Comparison of ENCODE assay signal across 8 mouse cellular contexts in genomic region chr1:90650781-90651437, GRCm38 (mm10). TPM values are rescaled to one million over a fixed set of nuclear protein-coding genes. Genes with fewer than 3 reads are reported as not detected.
DNase-seq lines count a peak whose midpoint lies in the region; ATAC-seq lines count a peak whose summit lies in the region.

No protein-coding gene starts in this region.

- H3K9ac ChIP-seq in midbrain, embryonic 12.5 days (replicated peaks) = no peak overlapping the region

- 0 out of 2 replicates have a peak, but pooled peaks cover 3% of the 10 kb centered on the region for H3K4me1 ChIP-seq in midbrain, embryonic 12.5 days

- H3K27ac ChIP-seq in midbrain, embryonic 12.5 days (replicated peaks) = no peak overlapping the region

- WGBS in midbrain, embryonic 12.5 days = 21% methylated on average over 4 of the region's 4 CpGs

- peak; percentile 58 for DNase-seq in adrenal gland, adult 2 months
- peak; percentile 79 for DNase-seq in embryo, embryonic 11.5 days (ENCODE audit: low read depth, low spot score)
- DNase-seq in heart, adult 11 months = peak; percentile 97
- DNase-seq in kidney, adult 18-20 months = peak; percentile 52
- peak; percentile 81 for DNase-seq in left cerebral cortex, postnatal 4 days
- DNase-seq in spleen, postnatal 36 days (ENCODE audit: low spot score in 2 of 2) = peak; percentile 13 to 19

- H3K27me3 ChIP-seq in midbrain, embryonic 12.5 days = no peaks in the 10 kb centered on the region

- intact Hi-C loops in left cerebral cortex, postnatal 4 days (cut with DNase I) = loop anchor here (5.0 kb wide), 1 partner anchor 306 kb away; no protein-coding TSS in a partner anchor

- 0 out of 2 replicates have a peak, but pooled peaks have one; percentile 23 for ATAC-seq in midbrain, embryonic 12.5 days (ENCODE audit: low FRiP score, low read depth)
- ATAC-seq in erythroblast, adult 5-6 weeks (replicated peaks; ENCODE audit: low FRiP score, poor library complexity, severe bottlenecking) = no peak

- no peaks in the 10 kb centered on the region for H3K9me3 ChIP-seq in midbrain, embryonic 12.5 days

- H3K4me3 ChIP-seq in midbrain, embryonic 12.5 days = no peak overlapping the region

- H3K4me2 ChIP-seq in midbrain, embryonic 12.5 days (replicated peaks) = no peak overlapping the region

- no peaks in the 10 kb centered on the region for H3K36me3 ChIP-seq in midbrain, embryonic 12.5 days

RNA-seq across cellular contexts. Expression of gene Cops8, which starts 48.1 kb away (rescaled TPM):
- 10 to 100 TPM; 76.1 to 87.7 TPM for total RNA-seq in adrenal gland, adult 2 months (2021)
- 25.8 and 28.5 TPM in 2 replicates for polyA plus RNA-seq in adrenal gland, adult 2 months (2012; rRNA removed)
- total RNA-seq in left cerebral cortex, postnatal 4 days (2021) = 100 to 1,000 TPM; 100 to 117 TPM
- polyA plus RNA-seq in midbrain, embryonic 12.5 days (2016; fragmentation: Nextera tagmentation; extraction: Ambion mirVana) = 164 and 171 TPM in 2 replicates
- total RNA-seq in erythroblast, adult 5-6 weeks (2015; ENCODE audit: low replicate concordance) = 17.6 and 35.9 TPM in 2 replicates
- 25.8 and 33.8 TPM in 2 replicates for total RNA-seq in erythroblast, adult 5-6 weeks (2017; ENCODE audit: low replicate concordance)

Comparison
In these comparisons a context has a peak if more than half of its experiments do, and no peak if none do; other contexts are left out.
1. DNase-seq: peak in every context shown above with its lines; median percentile 97 in heart, adult 11 months; 81 in left cerebral cortex, postnatal 4 days; 79 in embryo, embryonic 11.5 days; 58 in adrenal gland, adult 2 months; 52 in kidney, adult 18-20 months; 16 in spleen, postnatal 36 days.